18 mouse cellular contexts compared by ENCODE assay signal in the genomic region with DNA sequence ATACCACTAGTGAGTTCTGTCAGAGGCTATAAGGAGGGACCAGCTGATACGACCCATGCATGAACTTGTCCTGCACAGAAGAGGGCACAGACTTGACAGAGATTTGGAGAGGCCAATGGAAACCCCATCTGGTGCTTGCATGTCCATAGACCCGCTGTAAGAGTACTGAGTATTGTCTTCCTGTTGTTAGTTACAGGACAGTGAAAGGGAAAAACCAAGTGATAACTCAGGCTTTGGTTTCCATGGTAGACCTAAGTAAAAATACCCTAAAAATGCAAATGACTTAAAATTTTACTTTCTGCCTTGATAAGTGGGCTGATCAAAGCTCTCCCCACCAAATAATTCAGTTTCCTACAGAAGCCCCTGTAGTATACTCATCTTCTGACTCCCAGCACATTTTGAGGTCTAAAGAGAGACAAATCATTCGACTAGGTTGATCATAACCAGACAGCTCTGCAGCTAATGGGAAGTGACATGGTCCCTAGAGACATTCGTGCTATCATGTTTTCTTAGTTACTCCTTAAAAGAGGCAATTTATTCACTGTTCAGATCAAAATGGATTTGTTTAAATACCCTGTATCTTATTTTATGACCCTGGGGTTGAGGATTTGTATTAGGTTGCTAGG. TPM values are rescaled to one million over a fixed set of nuclear protein-coding genes. Genes with fewer than 3 reads are reported as not detected.
DNase-seq lines count a peak whose midpoint lies in the region; ATAC-seq and TF ChIP-seq lines count a peak whose summit lies in the region.
"Had no signal": no experiment of that assay in that cellular context is flagged by ENCODE, and none has a peak within 500 bp of the region (broad histone marks: within the 10 kb centered on the region; RNA-seq: fewer than 3 reads in every experiment).

No protein-coding gene starts in this region.

- H3K4me1 ChIP-seq in spleen, adult 2 months (ENCODE audit: control insufficient read depth, insufficient read depth, insufficient read length) = peaks cover 12% of the 10 kb centered on the region; the same call in 1 of the 2 replicates
- peaks cover 14 to 68% of the 10 kb centered on the region in 2 experiments; a peak in 3 of 4 replicates for H3K4me1 ChIP-seq in CH12.LX (ENCODE audit: control insufficient read depth in 1 of 2, insufficient read depth in 2 of 2)
- H3K4me1 ChIP-seq in forebrain, embryonic 11.5 days (replicated peaks; ENCODE audit: control insufficient read depth, insufficient read depth, low read length) = no peaks in the 10 kb centered on the region
- H3K4me1 ChIP-seq: embryonic facial prominence, embryonic 10.5 days; heart, embryonic 12.5 days had no signal

- H3K27me3 ChIP-seq in spleen, adult 2 months (ENCODE audit: control insufficient read depth, insufficient read depth, low read length) = no peaks in the 10 kb centered on the region
- no peaks in the 10 kb centered on the region for H3K27me3 ChIP-seq in CH12.LX (replicated peaks)
- no peaks in the 10 kb centered on the region for H3K27me3 ChIP-seq in forebrain, embryonic 11.5 days (ENCODE audit: control insufficient read depth, insufficient read depth, low read length)
- H3K27me3 ChIP-seq: forebrain, embryonic 15.5 days; heart, embryonic 12.5 days had no signal

- no peak for DNase-seq in spleen, adult 2 months (ENCODE audit: low read depth in 1 of 2, low spot score in 2 of 2)
- no peak for DNase-seq in spleen, adult 18-20 months
- peak; percentile 80 for DNase-seq in CH12.LX (ENCODE audit: extremely low read depth)
- DNase-seq in thymus, postnatal 25 days = no peak
- DNase-seq in forebrain, embryonic 11.5 days (ENCODE audit: low spot score) = no peak
- no peak for DNase-seq in frontal cortex, postnatal 10 days (ENCODE audit: low spot score in 2 of 2)
- DNase-seq: adrenal gland, adult 8-10 months; cerebellum, adult 11 months; cerebellum, adult 8-10 months; gastrocnemius, postnatal 25 days had no signal

- peak overlapping the region; percentile 60 for H3K4me2 ChIP-seq in CH12.LX (ENCODE audit: insufficient read depth, low read depth, poor library complexity, severe bottlenecking)
- H3K4me2 ChIP-seq in forebrain, embryonic 11.5 days (ENCODE audit: low read depth, low read length, severe bottlenecking) = no peak overlapping the region
- H3K4me2 ChIP-seq: forebrain, embryonic 15.5 days; heart, embryonic 12.5 days; hindbrain, embryonic 14.5 days had no signal

- TF ChIP-seq CTCF in spleen, adult 2 months (IDR thresholded peaks at IDR 0.05; ENCODE audit: extremely low read depth, insufficient read depth, insufficient read length, insufficient replicate concordance) = no peak
- TF ChIP-seq CTCF in CH12.LX (conservative IDR thresholded peaks at IDR 0.05 in 1 of 2, IDR thresholded peaks at IDR 0.05 in 1 of 2; ENCODE audit: low read depth in 2 of 2, low read length in 2 of 2) = no peak

- in situ Hi-C loops in CH12.LX (cut with MboI; ENCODE audit: low pct_ligation_motif_present, low pct_unique_long_range_greater_than_20kb, low sequenced_read_pairs) = loop anchor here (5.0 kb wide), 1 partner anchor 73 kb away; no protein-coding TSS in a partner anchor

- dilution Hi-C loops in CH12.LX (cut with MboI; ENCODE audit: extremely low pct_ligation_motif_present, extremely low pct_unique_long_range_greater_than_20kb, low sequenced_read_pairs) = no loop called here

- peak; percentile 43 for ATAC-seq in inflammation-experienced regulatory T-cells, adult 6 months
- no peak for ATAC-seq in forebrain, embryonic 11.5 days (replicated peaks; ENCODE audit: low FRiP score)
- ATAC-seq: forebrain, embryonic 15.5 days; intestine, postnatal 0 days had no signal

- H3K4me3 ChIP-seq in spleen, adult 2 months (ENCODE audit: extremely low read depth, insufficient read depth, insufficient read length) = no peak overlapping the region
- peak overlapping the region; percentile 6 to 50 (median 9) for H3K4me3 ChIP-seq in CH12.LX (replicated peaks in 1 of 3; ENCODE audit: low read depth in 2 of 3, low read length in 2 of 3, poor library complexity in 1 of 3)
- H3K4me3 ChIP-seq in forebrain, embryonic 11.5 days (ENCODE audit: low read depth, low read length) = no peak overlapping the region
- H3K4me3 ChIP-seq: embryonic facial prominence, embryonic 10.5 days; forebrain, embryonic 10.5 days; forebrain, embryonic 15.5 days; heart, embryonic 12.5 days; hindbrain, embryonic 10.5 days had no signal

- peak; percentile 59 for TF ChIP-seq EP300 in CH12.LX (IDR thresholded peaks at IDR 0.05; ENCODE audit: low read length)

- WGBS in spleen, adult 2 months = 49% methylated on average over 4 of the region's 4 CpGs
- 87% methylated on average over 4 of the region's 4 CpGs for WGBS in forebrain, embryonic 11.5 days

- no peak for TF ChIP-seq POLR2A in spleen, adult 2 months (IDR thresholded peaks at IDR 0.05; ENCODE audit: low read depth, low read length)
- no peak for TF ChIP-seq POLR2A in CH12.LX (IDR thresholded peaks at IDR 0.05; ENCODE audit: low read depth, low read length)

- peak overlapping the region; percentile 57 for H3K27ac ChIP-seq in spleen, adult 2 months (ENCODE audit: insufficient read depth, low read length)
- peak overlapping the region; percentile 77 for H3K27ac ChIP-seq in CH12.LX (ENCODE audit: insufficient read depth, low read depth)
- H3K27ac ChIP-seq in forebrain, embryonic 11.5 days (ENCODE audit: low read depth, low read length) = no peak overlapping the region
- H3K27ac ChIP-seq: embryonic facial prominence, embryonic 10.5 days; forebrain, embryonic 10.5 days; forebrain, embryonic 15.5 days; hindbrain, embryonic 10.5 days; hindbrain, embryonic 14.5 days had no signal

- peaks cover 2% of the 10 kb centered on the region for H3K9me3 ChIP-seq in CH12.LX (replicated peaks; ENCODE audit: low read length)
- H3K9me3 ChIP-seq in forebrain, embryonic 11.5 days (ENCODE audit: control insufficient read depth, low read length) = no peaks in the 10 kb centered on the region
- H3K9me3 ChIP-seq: embryonic facial prominence, embryonic 10.5 days; forebrain, embryonic 10.5 days; forebrain, embryonic 15.5 days; heart, embryonic 12.5 days; hindbrain, embryonic 10.5 days had no signal

- H3K9ac ChIP-seq in CH12.LX (ENCODE audit: insufficient read depth, low read depth) = no peak overlapping the region
- no peak overlapping the region for H3K9ac ChIP-seq in forebrain, embryonic 11.5 days (ENCODE audit: low read length)
- H3K9ac ChIP-seq: forebrain, embryonic 15.5 days; heart, embryonic 12.5 days; hindbrain, embryonic 14.5 days had no signal

- H3K36me3 ChIP-seq in spleen, adult 2 months (ENCODE audit: control insufficient read depth, insufficient read depth, low read length) = no peaks in the 10 kb centered on the region
- H3K36me3 ChIP-seq in CH12.LX (replicated peaks in 1 of 2; ENCODE audit: control insufficient read depth in 1 of 2, insufficient read depth in 1 of 2, low read length in 1 of 2) = peaks cover 0 to 6% of the 10 kb centered on the region in 2 experiments
- H3K36me3 ChIP-seq in forebrain, embryonic 11.5 days (ENCODE audit: control insufficient read depth, insufficient read depth, low read length) = no peaks in the 10 kb centered on the region
- H3K36me3 ChIP-seq: embryonic facial prominence, embryonic 10.5 days; forebrain, embryonic 10.5 days; forebrain, embryonic 15.5 days; heart, embryonic 12.5 days; hindbrain, embryonic 10.5 days had no signal

- no peak for TF ChIP-seq RAD21 in CH12.LX (IDR thresholded peaks at IDR 0.05; ENCODE audit: low read depth, low read length)

- H3K79me2 ChIP-seq in CH12.LX (replicated peaks; ENCODE audit: control insufficient read depth, extremely low read depth, insufficient read depth, poor library complexity, severe bottlenecking) = no peaks in the 10 kb centered on the region

TF ChIP-seq in CH12.LX, 34 proteins besides CTCF, POLR2A, EP300 and RAD21 (continues in another document):
- TF ChIP-seq ZNF384 (IDR thresholded peaks at IDR 0.05; ENCODE audit: low read depth, low read length) (no peak), CHD2 (IDR thresholded peaks at IDR 0.05; ENCODE audit: low read length) (no peak), PAX5 (IDR thresholded peaks at IDR 0.05; ENCODE audit: low read length) (no peak), TCF12 (IDR thresholded peaks at IDR 0.05; ENCODE audit: low read depth, low read length) (peak; percentile 29; the same call in 1 of the 2 replicates), ELF1 (IDR thresholded peaks at IDR 0.05; ENCODE audit: low read depth, low read length) (no peak), MYC (IDR thresholded peaks at IDR 0.05; ENCODE audit: low read depth, low read length) (no peak), CHD1 (IDR thresholded peaks at IDR 0.05; ENCODE audit: low read depth, low read length) (no peak), ETS1 (conservative IDR thresholded peaks at IDR 0.05; ENCODE audit: low read depth, low read length) (peak; percentile 39; the same call in 1 of the 2 replicates), MAX (IDR thresholded peaks at IDR 0.05; ENCODE audit: low read length) (peak; percentile 39; the same call in 1 of the 2 replicates), IRF4 (IDR thresholded peaks at IDR 0.05; ENCODE audit: low read depth, low read length) (peak; percentile 53; the same call in 1 of the 2 replicates), JUN (IDR thresholded peaks at IDR 0.05; ENCODE audit: insufficient read depth, low read depth, low read length) (no peak), POLR2AphosphoS2 (IDR thresholded peaks at IDR 0.05; ENCODE audit: low read depth, low read length) (no peak), KAT2A (IDR thresholded peaks at IDR 0.05; ENCODE audit: insufficient replicate concordance, low read length) (0 out of 2 replicates have a peak, but pooled peaks have one; percentile 14), USF1 (IDR thresholded peaks at IDR 0.05; ENCODE audit: low read depth, low read length) (no peak), TBP (conservative IDR thresholded peaks at IDR 0.05; ENCODE audit: low read depth, low read length) (no peak), RCOR1 (conservative IDR thresholded peaks at IDR 0.05; ENCODE audit: low read depth, low read length) (no peak), MEF2A (IDR thresholded peaks at IDR 0.05; ENCODE audit: borderline replicate concordance, low read depth, low read length) (peak; percentile 47; the same call in 1 of the 2 replicates), E2F4 (IDR thresholded peaks at IDR 0.05; ENCODE audit: insufficient replicate concordance, low read depth, low read length) (no peak), HCFC1 (IDR thresholded peaks at IDR 0.05; ENCODE audit: low read depth, low read length) (no peak), MAFK (IDR thresholded peaks at IDR 0.05; ENCODE audit: insufficient replicate concordance, low read length) (no peak), ZC3H11A (IDR thresholded peaks at IDR 0.05; ENCODE audit: low read depth, low read length) (no peak)

RNA-seq across cellular contexts. Expression of a gene that starts 25.9 kb away (rescaled TPM):
- polyA plus RNA-seq in spleen, adult 2 months (2012; rRNA removed) = 6.0 and 8.2 TPM in 2 replicates
- total RNA-seq in CH12.LX (2012; rRNA removed) (15.3 and 20.9 TPM in 2 replicates), CH12.LX (2014; rRNA removed) (12.6 and 14.8 TPM in 2 replicates)
- 37.2 and 38.4 TPM in 2 replicates for polyA plus RNA-seq in CH12.LX (2012; ENCODE audit: insufficient read length, low read depth)
- 1 to 10 TPM; 4.4 to 7.8 (median 7.6) TPM for polyA plus RNA-seq in inflammation-experienced regulatory T-cells, adult 6 months (2017; shearing (Covaris generic))
- 9.7 and 11.5 TPM in 2 replicates for polyA plus RNA-seq in forebrain, embryonic 11.5 days (2014; fragmentation: Nextera tagmentation; extraction: Ambion mirVana)

Comparison
In these comparisons a context has a peak if more than half of its experiments do, and no peak if none do; other contexts are left out.
1. H3K4me3 ChIP-seq: peak in CH12.LX (3 of 3); none in spleen, adult 2 months (single experiment) and forebrain, embryonic 11.5 days (single experiment).